Mouse (Mus musculus): ENCODE results near the gene Mgam. TPM values are rescaled to one million over a fixed set of nuclear protein-coding genes. Genes with fewer than 3 reads are reported as not detected.
"Not testable (repeated sequence)": the region's sequence is repeated elsewhere in the genome, so short reads cannot be mapped to it uniquely, and the experiment has no call there.

The Mgam gene
- polyA plus RNA-seq, 1 experiment from 2014 or later = not detected

GRCm38 (mm10) chr6:40637755-40638154 lies 9.1 kb downstream of the Mgam start:
- Histone ChIP-seq H3K27me3 (ENCODE audit: insufficient read depth, poor library complexity, severe bottlenecking) (no peaks in the 10 kb centered on the region), H3K4me3 (no peak overlapping the region), H3K4me1 (replicated peaks) (no peaks in the 10 kb centered on the region), H3K36me3 (no peaks in the 10 kb centered on the region), H3K27ac (no peak overlapping the region), H3K9me3 (no peaks in the 10 kb centered on the region)
- WGBS = 94% methylated on average over 5 of the region's 5 CpGs
- DNase-seq (ENCODE audit: low spot score) = no peak

GRCm38 (mm10) chr6:40640710-40641538 lies 12.3 kb downstream of the Mgam start:
- H3K4me3 ChIP-seq = no peak overlapping the region
- WGBS = 88% methylated on average over 8 of the region's 8 CpGs
- H3K27ac ChIP-seq = no peak overlapping the region
- H3K4me1 ChIP-seq (replicated peaks) = no peaks in the 10 kb centered on the region
- no peaks in the 10 kb centered on the region for H3K36me3 ChIP-seq
- DNase-seq (ENCODE audit: low spot score) = no peak
- no peaks in the 10 kb centered on the region for H3K9me3 ChIP-seq
- H3K27me3 ChIP-seq (ENCODE audit: insufficient read depth, poor library complexity, severe bottlenecking) = no peaks in the 10 kb centered on the region

- DNase-seq (ENCODE audit: low spot score) = no peak
- H3K27ac ChIP-seq = no peak overlapping the region
- H3K9me3 ChIP-seq = no peaks in the 10 kb centered on the region
- no peaks in the 10 kb centered on the region for H3K36me3 ChIP-seq
- WGBS = 90% methylated on average over 8 of the region's 8 CpGs
- no peaks in the 10 kb centered on the region for H3K27me3 ChIP-seq (ENCODE audit: insufficient read depth, poor library complexity, severe bottlenecking)
- no peak overlapping the region for H3K4me3 ChIP-seq
- no peaks in the 10 kb centered on the region for H3K4me1 ChIP-seq (replicated peaks)
These were observed 17.1 kb downstream of the Mgam start for GRCm38 (mm10) chr6:40645701-40646100.

GRCm38 (mm10) chr6:40650953-40651352 lies 22.3 kb downstream of the Mgam start:
- Histone ChIP-seq H3K27me3 (ENCODE audit: insufficient read depth, poor library complexity, severe bottlenecking) (no peaks in the 10 kb centered on the region), H3K36me3 (no peaks in the 10 kb centered on the region), H3K27ac (no peak overlapping the region), H3K9me3 (no peaks in the 10 kb centered on the region), H3K4me1 (replicated peaks) (no peaks in the 10 kb centered on the region), H3K4me3 (no peak overlapping the region)
- no peak for DNase-seq (ENCODE audit: low spot score)
- 85% methylated on average over 1 of the region's 1 CpGs for WGBS

- WGBS = 24% methylated on average over 2 of the region's 2 CpGs
- Histone ChIP-seq H3K27me3 (ENCODE audit: insufficient read depth, poor library complexity, severe bottlenecking) (no peaks in the 10 kb centered on the region), H3K9me3 (no peaks in the 10 kb centered on the region), H3K27ac (no peak overlapping the region), H3K36me3 (no peaks in the 10 kb centered on the region), H3K4me3 (no peak overlapping the region), H3K4me1 (replicated peaks) (no peaks in the 10 kb centered on the region)
- no peak for DNase-seq (ENCODE audit: low spot score)
These were observed 32.3 kb downstream of the Mgam start for GRCm38 (mm10) chr6:40660930-40661329.

GRCm38 (mm10) chr6:40689180-40689579 lies 60.5 kb downstream of the Mgam start:
- DNase-seq (ENCODE audit: low spot score) = peak; percentile 12
- 18% methylated on average over 5 of the region's 5 CpGs for WGBS

GRCm38 (mm10) chr6:40692007-40692406 lies 63.4 kb downstream of the Mgam start:
- DNase-seq (ENCODE audit: low spot score); H3K36me3 ChIP-seq; H3K4me3 ChIP-seq; H3K9me3 ChIP-seq; H3K4me1 ChIP-seq (replicated peaks); H3K27ac ChIP-seq; H3K27me3 ChIP-seq (ENCODE audit: insufficient read depth, poor library complexity, severe bottlenecking): not testable (repeated sequence)
- WGBS = 66% methylated on average over 4 of the region's 4 CpGs

More at GRCm38 (mm10) chr6:40689180-40689579, 60.5 kb downstream of the Mgam start:
- H3K4me1 ChIP-seq (replicated peaks) = no peaks in the 10 kb centered on the region
- no peak overlapping the region for H3K4me3 ChIP-seq
- no peak overlapping the region for H3K27ac ChIP-seq
- H3K9me3 ChIP-seq = no peaks in the 10 kb centered on the region
- H3K36me3 ChIP-seq = no peaks in the 10 kb centered on the region
- H3K27me3 ChIP-seq (ENCODE audit: insufficient read depth, poor library complexity, severe bottlenecking) = no peaks in the 10 kb centered on the region

GRCm38 (mm10) chr6:40713494-40713893 lies 84.9 kb downstream of the Mgam start:
- not testable (repeated sequence) for H3K4me3 ChIP-seq; H3K27me3 ChIP-seq (ENCODE audit: insufficient read depth, poor library complexity, severe bottlenecking); H3K9me3 ChIP-seq; H3K36me3 ChIP-seq; DNase-seq (ENCODE audit: low spot score); H3K4me1 ChIP-seq (replicated peaks); H3K27ac ChIP-seq
- WGBS = 87% methylated on average over 5 of the region's 5 CpGs

- no peaks in the 10 kb centered on the region for H3K36me3 ChIP-seq
- no peaks in the 10 kb centered on the region for H3K27me3 ChIP-seq (ENCODE audit: insufficient read depth, poor library complexity, severe bottlenecking)
- DNase-seq (ENCODE audit: low spot score) = no peak
- H3K4me1 ChIP-seq (replicated peaks) = no peaks in the 10 kb centered on the region
- H3K4me3 ChIP-seq = no peak overlapping the region
- 92% methylated on average over 1 of the region's 1 CpGs for WGBS
- no peaks in the 10 kb centered on the region for H3K9me3 ChIP-seq
- no peak overlapping the region for H3K27ac ChIP-seq
These were observed 87.1 kb downstream of the Mgam start for GRCm38 (mm10) chr6:40715705-40716104.

GRCm38 (mm10) chr6:40728506-40728905 lies 99.9 kb downstream of the Mgam start:
- not testable (repeated sequence) for H3K9me3 ChIP-seq; H3K27ac ChIP-seq; H3K27me3 ChIP-seq (ENCODE audit: insufficient read depth, poor library complexity, severe bottlenecking); H3K36me3 ChIP-seq; H3K4me3 ChIP-seq; H3K4me1 ChIP-seq (replicated peaks); DNase-seq (ENCODE audit: low spot score)
- WGBS = 87% methylated on average over 4 of the region's 4 CpGs

GRCm38 (mm10) chr6:40739545-40739944 lies 110.9 kb downstream of the Mgam start:
- no peak for DNase-seq (ENCODE audit: low spot score)
- Histone ChIP-seq H3K36me3 (no peaks in the 10 kb centered on the region), H3K27ac (no peak overlapping the region), H3K4me1 (replicated peaks) (no peaks in the 10 kb centered on the region), H3K27me3 (ENCODE audit: insufficient read depth, poor library complexity, severe bottlenecking) (no peaks in the 10 kb centered on the region), H3K9me3 (no peaks in the 10 kb centered on the region), H3K4me3 (no peak overlapping the region)
- WGBS = 94% methylated on average over 3 of the region's 3 CpGs

GRCm38 (mm10) chr6:40749030-40749429 lies 120.4 kb downstream of the Mgam start:
- H3K27ac ChIP-seq; H3K4me3 ChIP-seq; DNase-seq (ENCODE audit: low spot score); H3K9me3 ChIP-seq; H3K4me1 ChIP-seq (replicated peaks); H3K27me3 ChIP-seq (ENCODE audit: insufficient read depth, poor library complexity, severe bottlenecking); H3K36me3 ChIP-seq: not testable (repeated sequence)
- 84% methylated on average over 6 of the region's 6 CpGs for WGBS

GRCm38 (mm10) chr6:40755948-40756347 lies 127.3 kb downstream of the Mgam start:
- WGBS = 84% methylated on average over 1 of the region's 1 CpGs
- no peak for DNase-seq (ENCODE audit: low spot score)

GRCm38 (mm10) chr6:40757346-40757745 lies 128.7 kb downstream of the Mgam start:
- H3K27ac ChIP-seq; H3K36me3 ChIP-seq; H3K4me3 ChIP-seq; H3K27me3 ChIP-seq (ENCODE audit: insufficient read depth, poor library complexity, severe bottlenecking); DNase-seq (ENCODE audit: low spot score); H3K9me3 ChIP-seq; H3K4me1 ChIP-seq (replicated peaks): not testable (repeated sequence)
- WGBS = 84% methylated on average over 4 of the region's 4 CpGs

More at GRCm38 (mm10) chr6:40755948-40756347, 127.3 kb downstream of the Mgam start:
- Histone ChIP-seq H3K27ac (no peak overlapping the region), H3K4me3 (no peak overlapping the region), H3K27me3 (ENCODE audit: insufficient read depth, poor library complexity, severe bottlenecking) (no peaks in the 10 kb centered on the region), H3K4me1 (replicated peaks) (no peaks in the 10 kb centered on the region), H3K9me3 (no peaks in the 10 kb centered on the region), H3K36me3 (no peaks in the 10 kb centered on the region)

Data from hindbrain, embryonic 10.5 days (tissue).